Mouse (Mus musculus) embryonic fibroblast, embryonic 13.5 days (primary cell): Measurements from ENCODE around the gene Tas2r103.

Experiments
- CTCF ChIP-seq: IDR thresholded peaks from 2 replicates; pipeline ENCODE4 v1.5.1; 2011; ENCODE audit warnings: mild to moderate bottlenecking, control low read depth, low read length, moderate library complexity, borderline replicate concordance; ENCODE audit not compliant: insufficient read depth
- POLR2A ChIP-seq: IDR thresholded peaks from 2 replicates; pipeline ENCODE4 v1.6.1; 2011; ENCODE audit warnings: low read depth, mild to moderate bottlenecking, control low read depth, low read length, moderate library complexity

DNA sequence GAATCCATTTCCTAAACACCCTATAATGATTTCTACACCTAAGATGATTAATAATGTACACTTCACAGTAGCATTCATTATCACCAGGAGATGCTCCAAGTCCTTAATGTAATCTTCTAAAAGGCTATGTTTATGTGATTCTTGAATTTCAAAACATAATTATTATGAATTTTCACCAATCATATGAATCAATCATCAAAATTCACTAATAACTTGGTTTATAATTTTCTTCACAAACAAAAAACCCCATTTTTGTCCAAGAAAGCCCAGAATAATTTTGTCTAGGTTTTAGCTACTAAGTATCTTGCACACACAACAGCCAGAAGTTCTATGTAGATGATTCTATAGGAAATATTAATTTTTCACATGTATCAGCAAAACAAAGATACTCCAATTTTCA is 18.8 kb upstream of the Tas2r103 start, which contains the start of gene Tas2r140:
- no peak for TF ChIP-seq POLR2A
- no peak for TF ChIP-seq CTCF
